Mouse (Mus musculus): ENCODE measurements around the gene Prelp. TPM values are rescaled to one million over a fixed set of nuclear protein-coding genes. Genes with fewer than 3 reads are reported as not detected.
A peak's percentile ranks its signal among the peaks of the same experiment; 100 is the strongest.
"Not testable (repeated sequence)": the region's sequence is repeated elsewhere in the genome, so short reads cannot be mapped to it uniquely, and the experiment has no call there.

Prelp gene
- polyA plus RNA-seq (2016; fragmentation: Nextera tagmentation; extraction: Ambion mirVana): 0.69 and 0.81 TPM in 2 replicates

- peaks cover 24% of the 10 kb centered on the region for H3K4me1 ChIP-seq
- no peaks in the 10 kb centered on the region for H3K36me3 ChIP-seq
- ATAC-seq: no peak
- peaks cover 41% of the 10 kb centered on the region for H3K27me3 ChIP-seq (replicated peaks)
- WGBS (ENCODE audit: insufficient replicate concordance): 55% methylated on average over 8 of the region's 8 CpGs
- no peak within 1 kb of the TSS for H3K4me3 ChIP-seq
- no peak within 1 kb of the TSS for H3K4me2 ChIP-seq
- no peak within 1 kb of the TSS for H3K27ac ChIP-seq
- H3K9ac ChIP-seq: peak within 1 kb of the TSS; percentile 13; the same call in 1 of the 2 replicates
- no peaks in the 10 kb centered on the region for H3K9me3 ChIP-seq (replicated peaks)
Measured at GRCm38 (mm10) chr1:133921304-133921751, at the start of gene Prelp. Gene Prelp, minus strand, starts transcription at chr1:133921414.

DNA sequence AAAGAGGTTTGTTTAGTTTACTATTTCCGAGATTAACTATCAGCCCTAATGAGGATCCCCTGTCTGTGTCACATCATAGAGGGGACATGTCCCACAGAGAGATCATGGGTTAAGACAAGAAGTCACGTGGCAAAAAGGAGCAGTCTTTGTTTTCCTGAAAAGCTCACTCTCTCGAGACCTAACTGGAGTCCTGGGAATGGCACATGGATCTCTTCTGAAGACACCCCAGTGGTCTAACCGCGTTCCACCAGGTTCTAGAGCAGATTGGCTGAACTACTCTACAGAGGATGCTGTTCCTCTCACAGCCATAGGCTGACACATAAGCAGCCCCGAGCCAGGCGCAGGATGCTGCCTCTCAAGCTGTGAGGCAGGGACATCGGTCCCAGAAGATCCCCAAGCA is 48.2 kb upstream of the Prelp start:
- ATAC-seq: no peak
- WGBS (ENCODE audit: insufficient replicate concordance): 74% methylated on average over 8 of the region's 8 CpGs
- H3K9me3 ChIP-seq (replicated peaks): no peaks in the 10 kb centered on the region
- H3K4me3 ChIP-seq: no peak overlapping the region
- no peak overlapping the region for H3K9ac ChIP-seq
- no peak overlapping the region for H3K4me2 ChIP-seq
- H3K27me3 ChIP-seq (replicated peaks): peaks cover 17% of the 10 kb centered on the region
- H3K27ac ChIP-seq: no peak overlapping the region
- H3K36me3 ChIP-seq: no peaks in the 10 kb centered on the region
- peaks cover 34% of the 10 kb centered on the region for H3K4me1 ChIP-seq

DNA sequence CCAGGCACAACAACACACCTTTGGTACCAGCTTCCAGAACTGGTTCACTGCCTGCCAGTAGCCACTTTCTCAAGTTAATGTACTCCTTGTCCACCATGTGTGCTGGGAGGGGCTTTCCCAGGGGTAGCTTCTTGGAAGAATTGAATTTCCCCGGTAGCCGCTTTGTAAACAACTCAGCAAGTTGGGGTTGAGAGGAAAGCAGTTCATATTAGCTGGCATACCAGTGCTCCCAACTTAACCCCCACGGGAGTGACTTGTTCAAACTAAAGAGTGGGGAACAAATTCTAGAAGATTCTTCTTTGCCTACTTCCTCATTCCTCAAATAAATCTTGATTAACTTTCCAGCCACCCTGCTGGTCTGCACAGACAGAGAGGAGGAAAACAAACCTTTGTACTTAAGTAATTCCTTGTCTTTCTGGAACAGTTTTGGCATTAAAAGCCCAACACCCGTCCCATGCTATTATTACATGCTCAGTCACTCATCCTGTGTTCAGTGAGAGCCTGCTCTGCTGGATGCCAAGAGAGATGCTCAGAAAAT is 47.6 kb upstream of the Prelp start:
- peaks cover 17% of the 10 kb centered on the region for H3K27me3 ChIP-seq (replicated peaks)
- ATAC-seq: no peak
- no peak overlapping the region for H3K9ac ChIP-seq
- H3K36me3 ChIP-seq: no peaks in the 10 kb centered on the region
- 59% methylated on average over 4 of the region's 4 CpGs for WGBS (ENCODE audit: insufficient replicate concordance)
- no peak overlapping the region for H3K4me2 ChIP-seq
- peaks cover 38% of the 10 kb centered on the region for H3K4me1 ChIP-seq
- no peak overlapping the region for H3K27ac ChIP-seq
- H3K4me3 ChIP-seq: no peak overlapping the region
- no peaks in the 10 kb centered on the region for H3K9me3 ChIP-seq (replicated peaks)

GRCm38 (mm10) chr1:133967481-133968017 is 46.3 kb upstream of the Prelp start:
- no peak overlapping the region for H3K9ac ChIP-seq
- no peaks in the 10 kb centered on the region for H3K36me3 ChIP-seq
- no peak overlapping the region for H3K27ac ChIP-seq
- H3K4me2 ChIP-seq: no peak overlapping the region
- peaks cover 10% of the 10 kb centered on the region for H3K27me3 ChIP-seq (replicated peaks)
- H3K4me1 ChIP-seq: peaks cover 46% of the 10 kb centered on the region
- H3K4me3 ChIP-seq: no peak overlapping the region
- H3K9me3 ChIP-seq (replicated peaks): no peaks in the 10 kb centered on the region
- 47% methylated on average over 7 of the region's 7 CpGs for WGBS (ENCODE audit: insufficient replicate concordance)
- no peak for ATAC-seq

GRCm38 (mm10) chr1:133966044-133966443 is 44.8 kb upstream of the Prelp start:
- H3K4me2 ChIP-seq: no peak overlapping the region
- H3K4me1 ChIP-seq: peaks cover 60% of the 10 kb centered on the region
- WGBS (ENCODE audit: insufficient replicate concordance): 47% methylated on average over 2 of the region's 2 CpGs
- H3K27me3 ChIP-seq (replicated peaks): peaks cover 14% of the 10 kb centered on the region
- H3K4me3 ChIP-seq: no peak overlapping the region
- H3K27ac ChIP-seq: no peak overlapping the region
- no peak overlapping the region for H3K9ac ChIP-seq
- peak; percentile 48 for ATAC-seq
- H3K9me3 ChIP-seq (replicated peaks): no peaks in the 10 kb centered on the region
- H3K36me3 ChIP-seq: no peaks in the 10 kb centered on the region

DNA sequence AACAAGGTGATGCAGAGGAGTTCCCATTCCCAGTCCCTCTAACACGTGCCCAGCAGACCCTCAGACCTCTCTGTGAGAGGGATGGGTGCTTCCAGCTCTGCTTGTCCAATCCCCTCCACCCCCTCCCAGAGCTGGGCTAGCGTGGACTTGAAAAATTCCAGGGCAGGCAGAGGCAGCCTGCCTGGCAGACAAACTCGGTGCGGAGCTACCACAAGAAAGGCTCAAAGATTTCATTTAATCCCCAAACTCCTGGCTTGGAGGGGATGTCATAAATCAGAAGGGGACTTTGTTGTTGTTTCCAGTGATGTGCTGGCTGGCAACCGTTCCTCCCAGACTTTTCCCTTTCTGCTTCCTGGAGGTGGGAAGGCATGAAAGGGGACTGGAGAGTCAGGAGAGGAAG is 44.1 kb upstream of the Prelp start:
- H3K27ac ChIP-seq: no peak overlapping the region
- no peak overlapping the region for H3K4me3 ChIP-seq
- H3K9ac ChIP-seq: no peak overlapping the region

DNA sequence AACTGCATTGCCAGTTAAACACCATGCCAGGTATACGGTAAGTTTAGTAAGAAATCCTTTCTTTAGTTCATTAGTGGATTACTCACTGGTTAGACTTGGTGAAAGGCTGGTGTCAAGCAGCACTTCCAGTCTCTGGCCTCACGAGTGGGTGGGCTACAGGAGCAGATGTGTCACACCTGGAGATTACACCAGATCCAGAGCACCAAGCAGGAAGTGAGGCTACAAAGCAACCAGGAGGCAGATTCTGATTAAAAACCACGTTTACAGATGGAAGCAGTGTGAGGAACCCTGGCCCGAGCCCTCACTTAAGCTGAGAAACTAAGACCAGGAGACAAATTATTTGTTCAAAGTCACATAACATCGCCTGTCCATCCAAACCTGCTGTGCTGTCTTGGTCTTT is 43.5 kb upstream of the Prelp start:
- Histone ChIP-seq H3K9me3 (replicated peaks) (no peaks in the 10 kb centered on the region), H3K4me1 (peaks cover 65% of the 10 kb centered on the region), H3K4me2 (no peak overlapping the region), H3K4me3 (no peak overlapping the region), H3K27me3 (replicated peaks) (peaks cover 16% of the 10 kb centered on the region), H3K9ac (no peak overlapping the region), H3K36me3 (no peaks in the 10 kb centered on the region), H3K27ac (no peak overlapping the region)
- 39% methylated on average over 5 of the region's 5 CpGs for WGBS (ENCODE audit: insufficient replicate concordance)
- ATAC-seq: no peak

More for the DNA sequence above, 44.1 kb upstream of the Prelp start:
- Histone ChIP-seq H3K36me3 (no peaks in the 10 kb centered on the region), H3K4me2 (no peak overlapping the region), H3K9me3 (replicated peaks) (no peaks in the 10 kb centered on the region), H3K4me1 (peaks cover 65% of the 10 kb centered on the region), H3K27me3 (replicated peaks) (peaks cover 20% of the 10 kb centered on the region)
- no peak for ATAC-seq
- WGBS (ENCODE audit: insufficient replicate concordance): 48% methylated on average over 5 of the region's 5 CpGs

DNA sequence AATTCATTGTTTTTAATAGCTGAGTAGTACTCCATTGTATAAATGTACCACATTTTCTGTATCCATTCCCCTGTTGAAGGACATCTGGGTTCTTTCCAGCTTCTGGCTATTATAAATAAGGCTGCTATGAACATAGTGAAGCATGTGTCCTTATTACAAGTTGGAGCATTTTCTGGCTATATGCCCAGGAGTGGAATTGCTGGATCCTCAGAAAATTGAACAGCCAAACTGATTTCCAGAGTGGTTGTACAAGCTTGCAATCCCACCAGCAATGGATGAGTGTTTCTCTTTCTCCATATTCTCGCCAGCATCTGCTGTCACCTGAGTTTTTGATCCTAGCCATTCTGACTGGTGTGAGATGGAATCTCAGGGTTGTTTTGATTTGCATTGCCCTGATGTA is 42.4 kb upstream of the Prelp start:
- not testable (repeated sequence) for H3K27ac ChIP-seq; ATAC-seq; H3K36me3 ChIP-seq; H3K4me3 ChIP-seq; H3K9ac ChIP-seq; H3K4me2 ChIP-seq; H3K9me3 ChIP-seq (replicated peaks)
- WGBS (ENCODE audit: insufficient replicate concordance): 81% methylated on average over 1 of the region's 1 CpGs
- H3K27me3 ChIP-seq (replicated peaks): peaks cover 12% of the 10 kb centered on the region; the same call in 1 of the 2 replicates
- peaks cover 65% of the 10 kb centered on the region for H3K4me1 ChIP-seq

DNA sequence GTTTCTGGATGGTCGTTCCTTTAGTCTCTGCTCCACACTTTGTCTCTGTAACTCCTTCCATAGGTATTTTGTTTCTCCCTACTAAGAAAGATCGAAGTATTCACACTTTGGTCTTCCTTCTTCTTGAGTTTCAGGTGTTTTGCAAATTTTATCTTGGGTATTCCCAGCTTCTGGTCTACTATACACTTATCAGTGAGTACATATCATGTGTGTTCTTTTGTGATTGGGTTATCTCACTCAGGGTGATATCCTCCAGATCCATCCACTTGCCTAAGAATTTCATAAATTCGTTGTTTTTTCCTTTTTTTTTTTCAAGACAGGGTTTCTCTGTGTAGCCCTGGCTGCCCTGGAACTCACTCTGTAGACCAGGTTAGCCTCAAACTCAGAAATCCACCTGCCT is 41.9 kb upstream of the Prelp start:
- not testable (repeated sequence) for H3K9ac ChIP-seq; ATAC-seq; H3K27ac ChIP-seq; H3K36me3 ChIP-seq; H3K4me3 ChIP-seq; H3K9me3 ChIP-seq (replicated peaks); H3K4me2 ChIP-seq
- WGBS (ENCODE audit: insufficient replicate concordance): 37% methylated on average over 3 of the region's 3 CpGs
- H3K27me3 ChIP-seq (replicated peaks): peaks cover 12% of the 10 kb centered on the region; the same call in 1 of the 2 replicates
- peaks cover 64% of the 10 kb centered on the region for H3K4me1 ChIP-seq

- H3K9ac ChIP-seq: no peak overlapping the region; the same call in 1 of the 2 replicates
- no peak overlapping the region for H3K4me2 ChIP-seq
Measured at GRCm38 (mm10) chr1:133961281-133962134, 40.3 kb upstream of the Prelp start.

DNA sequence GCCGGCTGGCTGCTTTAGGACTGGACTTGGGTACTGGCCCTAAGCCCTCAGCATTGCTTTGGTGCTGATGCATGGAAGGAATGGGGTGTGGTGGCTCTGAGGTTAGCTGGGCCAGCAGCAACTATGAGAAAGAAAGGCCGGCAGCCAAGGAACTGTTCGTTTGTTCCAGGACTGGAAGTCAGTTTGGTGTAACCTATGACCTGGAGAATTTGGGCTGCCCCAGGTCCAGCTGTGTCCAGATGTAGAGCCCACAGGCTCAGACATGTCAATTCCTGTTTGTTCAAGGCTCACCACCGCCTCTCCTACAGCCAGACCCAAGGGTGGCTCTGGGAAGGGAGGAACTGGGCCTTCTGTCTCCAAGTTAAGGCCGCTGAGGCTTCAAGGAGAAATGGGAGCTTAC is 38.3 kb upstream of the Prelp start:
- H3K4me3 ChIP-seq: no peak overlapping the region
- H3K9me3 ChIP-seq (replicated peaks): no peaks in the 10 kb centered on the region
- H3K4me1 ChIP-seq: peaks cover 49% of the 10 kb centered on the region
- H3K36me3 ChIP-seq: no peaks in the 10 kb centered on the region
- H3K27ac ChIP-seq: no peak overlapping the region
- no peak overlapping the region for H3K9ac ChIP-seq
- no peak for ATAC-seq
- no peak overlapping the region for H3K4me2 ChIP-seq
- 77% methylated on average over 5 of the region's 5 CpGs for WGBS (ENCODE audit: insufficient replicate concordance)
- H3K27me3 ChIP-seq (replicated peaks): peaks cover 12% of the 10 kb centered on the region; the same call in 1 of the 2 replicates

More at GRCm38 (mm10) chr1:133961281-133962134, 40.3 kb upstream of the Prelp start:
- peak; percentile 55 for ATAC-seq
- Histone ChIP-seq H3K27me3 (replicated peaks) (peaks cover 12% of the 10 kb centered on the region; the same call in 1 of the 2 replicates), H3K9me3 (replicated peaks) (no peaks in the 10 kb centered on the region), H3K4me3 (no peak overlapping the region), H3K36me3 (no peaks in the 10 kb centered on the region), H3K4me1 (peaks cover 52% of the 10 kb centered on the region), H3K27ac (peak overlapping the region; percentile 40; the same call in 1 of the 2 replicates)
- 41% methylated on average over 18 of the region's 18 CpGs for WGBS (ENCODE audit: insufficient replicate concordance)

GRCm38 (mm10) chr1:133954009-133954408 is 32.8 kb upstream of the Prelp start:
- ATAC-seq: peak; percentile 14; the same call in 1 of the 2 replicates
- Histone ChIP-seq H3K27me3 (replicated peaks) (no peaks in the 10 kb centered on the region), H3K36me3 (no peaks in the 10 kb centered on the region), H3K27ac (peak overlapping the region; percentile 86), H3K4me3 (no peak overlapping the region), H3K4me1 (peaks cover 73% of the 10 kb centered on the region), H3K9ac (peak overlapping the region; percentile 25; the same call in 1 of the 2 replicates), H3K4me2 (0 out of 2 replicates have a peak overlapping the region, but pooled peaks have one; percentile 1), H3K9me3 (replicated peaks) (no peaks in the 10 kb centered on the region)
- WGBS (ENCODE audit: insufficient replicate concordance): 30% methylated on average over 2 of the region's 2 CpGs

Data from liver, embryonic 12.5 days (tissue).